Mouse (Mus musculus) cerebellum, adult 9-11 months (tissue): ENCODE results near the gene Akap17b.
"Not testable (repeated sequence)": the region's sequence is repeated elsewhere in the genome, so short reads cannot be mapped to it uniquely, and the experiment has no call there.

Source experiments
- DNase-seq: peaks from one replicate; pipeline ENCODE4 v3.0.0; 2022

Gene Akap17b

DNA sequence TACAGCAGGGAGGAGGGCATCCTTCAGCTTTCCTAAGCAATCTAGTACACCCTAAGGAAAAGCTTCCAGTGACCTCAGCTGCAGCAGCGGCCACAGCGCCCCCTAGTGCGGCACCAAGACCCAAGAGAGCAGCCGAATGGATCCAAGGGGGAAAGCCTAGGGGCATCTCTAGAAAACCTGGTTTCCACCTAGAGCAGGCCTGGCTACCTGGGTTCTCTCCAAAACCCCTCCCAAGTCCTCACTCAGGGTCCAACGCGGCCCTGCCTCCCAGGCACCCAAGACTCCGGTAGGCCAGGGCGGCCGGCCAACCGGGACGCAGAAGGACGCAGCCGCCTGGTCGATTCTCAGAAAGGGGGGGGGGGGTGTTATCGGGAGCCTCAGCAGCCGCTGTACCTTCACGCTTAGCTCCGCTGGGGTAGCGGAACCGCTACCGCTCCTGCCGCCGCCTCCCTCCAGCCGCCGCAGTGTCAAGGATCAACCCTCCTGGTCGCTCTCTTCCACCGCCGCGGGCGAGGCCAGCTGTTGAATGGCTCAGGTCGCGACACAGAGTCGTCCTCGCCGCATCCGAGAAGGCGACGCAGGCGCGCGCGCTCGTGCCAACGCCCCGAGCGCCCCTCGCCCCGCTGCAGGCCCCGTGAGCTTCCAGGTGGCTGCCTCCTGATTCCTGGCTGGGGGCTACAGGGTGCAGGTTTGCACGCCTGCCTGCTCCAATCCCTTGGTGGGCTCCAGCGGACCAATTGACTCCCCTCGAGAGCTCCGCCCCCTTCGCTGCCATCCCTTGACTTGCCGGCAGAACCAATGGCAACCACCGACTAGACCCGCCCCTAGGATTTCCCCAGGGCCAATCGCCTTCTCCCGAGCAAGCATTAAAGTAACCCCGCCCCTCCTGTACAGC lies at the start of gene Akap17b:
Akap17b (minus strand) TSS at position 739 of the 895 bp plus-strand sequence.
- peak; percentile 91 for DNase-seq

DNA sequence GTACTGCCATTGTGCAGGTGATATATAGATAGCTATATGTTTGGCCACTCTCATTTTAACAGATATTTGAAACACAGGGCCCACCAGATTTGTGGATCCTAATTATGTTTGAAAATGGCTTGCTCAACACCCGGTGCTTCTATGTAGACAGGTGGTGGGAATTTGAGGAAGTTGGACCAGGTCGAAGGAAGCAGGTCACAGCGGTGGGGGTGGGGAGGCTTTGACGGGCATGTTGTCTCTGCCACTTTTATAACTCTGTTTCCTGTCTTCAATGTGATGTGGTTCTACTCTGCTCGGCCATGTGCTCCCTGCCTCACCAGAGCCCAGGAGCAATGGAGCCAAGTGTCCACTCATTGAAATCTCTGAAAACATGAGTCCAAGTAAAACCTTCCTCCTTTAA lies 46.2 kb upstream of the Akap17b start:
- no peak for DNase-seq

DNA sequence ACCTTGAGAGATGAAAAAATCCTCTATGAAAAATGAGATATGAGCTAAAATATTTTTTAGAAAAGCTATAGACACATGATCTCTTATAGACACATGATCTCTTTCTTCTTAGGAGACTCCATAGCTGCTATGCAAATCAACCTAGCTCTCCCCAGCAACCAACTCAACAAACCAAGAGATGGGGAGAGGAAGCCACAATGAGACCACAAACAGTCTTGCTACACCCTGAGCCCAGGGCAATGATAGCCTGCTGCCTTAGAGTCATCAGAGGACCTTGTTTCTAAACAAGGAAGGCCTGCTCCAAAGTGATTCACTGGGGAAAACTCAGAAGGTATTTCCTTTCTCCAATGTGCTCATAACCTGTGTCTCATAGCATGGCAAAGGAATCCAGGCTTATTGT lies 44.5 kb upstream of the Akap17b start:
- no peak for DNase-seq

DNA sequence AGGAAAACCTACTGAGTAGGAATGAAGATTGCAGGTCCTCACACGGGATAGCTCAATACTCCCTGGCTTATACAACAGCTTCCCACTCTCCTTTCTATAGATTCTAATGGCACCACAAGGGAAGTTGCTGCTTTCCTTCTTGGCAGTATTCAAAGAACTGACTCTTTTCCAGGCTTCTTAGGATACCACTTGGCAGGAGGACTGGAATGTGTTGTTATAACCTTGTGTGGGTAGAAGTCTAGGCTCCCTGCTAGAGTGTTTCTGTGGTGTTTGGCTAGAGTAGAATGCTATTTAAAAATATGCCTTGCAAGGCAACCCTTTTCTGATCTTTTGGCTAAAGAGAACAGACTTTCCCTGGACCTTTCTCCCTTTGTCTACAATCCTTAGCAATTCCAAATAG lies 31.6 kb upstream of the Akap17b start:
- DNase-seq = no peak

DNA sequence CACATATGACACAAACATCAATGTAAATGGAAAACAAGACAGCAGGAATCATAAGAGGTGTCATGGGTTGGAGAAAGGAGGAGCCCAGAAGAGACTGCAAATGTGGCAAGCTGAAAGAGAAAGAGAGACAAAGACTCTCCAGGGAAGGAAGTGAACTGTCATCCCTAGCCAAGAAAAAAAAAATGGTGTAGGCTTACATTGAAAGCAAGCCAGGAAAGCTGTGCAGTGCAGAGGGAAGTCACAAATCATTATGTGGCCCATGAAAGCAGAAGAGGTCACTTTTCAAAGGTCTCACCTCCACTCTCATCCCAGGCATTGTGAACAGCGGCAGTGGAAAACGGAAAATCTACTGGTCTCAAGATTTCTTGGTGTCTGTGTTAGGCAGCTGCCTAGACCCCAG lies 27.5 kb upstream of the Akap17b start:
- no peak for DNase-seq

DNA sequence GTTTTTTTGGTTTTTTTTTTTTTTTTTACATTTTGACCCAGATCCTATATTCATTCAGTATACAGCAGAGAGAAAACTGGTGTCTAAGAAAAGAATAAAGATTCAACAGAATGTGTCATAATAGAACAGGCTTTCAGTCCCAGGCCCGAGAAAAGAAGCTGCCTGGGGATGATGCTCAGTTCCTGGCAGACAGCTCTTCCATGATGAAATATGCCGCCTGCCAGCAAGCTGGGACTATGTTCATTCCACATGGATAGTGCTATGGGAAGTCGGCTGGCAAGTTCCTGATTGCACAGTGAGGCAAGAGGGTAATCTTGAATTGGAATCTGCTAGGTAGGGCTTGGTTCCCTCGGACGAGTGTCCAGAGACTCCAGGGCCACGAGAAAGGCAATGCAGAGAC lies 5.1 kb downstream of the Akap17b start:
- DNase-seq = peak; percentile 34

DNA sequence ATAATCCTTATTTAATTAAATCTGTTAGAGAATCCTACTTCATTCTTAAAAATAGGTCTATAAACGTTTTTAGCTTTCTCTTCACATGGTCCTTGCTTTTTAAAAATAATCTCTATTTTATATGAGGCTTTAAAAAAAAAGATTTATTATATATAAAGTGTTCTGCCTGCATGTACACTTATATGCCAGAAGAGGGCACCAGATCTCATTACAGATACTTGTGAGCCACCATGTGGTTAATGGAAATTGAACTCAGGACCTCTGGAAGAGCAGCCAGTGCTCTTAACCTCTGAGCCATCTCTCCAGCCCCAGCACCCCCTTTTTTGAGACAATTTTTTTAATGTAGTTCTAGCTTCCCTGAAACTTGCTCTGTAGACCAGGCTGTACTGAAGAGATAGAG lies 14.4 kb downstream of the Akap17b start:
- no peak for DNase-seq

DNA sequence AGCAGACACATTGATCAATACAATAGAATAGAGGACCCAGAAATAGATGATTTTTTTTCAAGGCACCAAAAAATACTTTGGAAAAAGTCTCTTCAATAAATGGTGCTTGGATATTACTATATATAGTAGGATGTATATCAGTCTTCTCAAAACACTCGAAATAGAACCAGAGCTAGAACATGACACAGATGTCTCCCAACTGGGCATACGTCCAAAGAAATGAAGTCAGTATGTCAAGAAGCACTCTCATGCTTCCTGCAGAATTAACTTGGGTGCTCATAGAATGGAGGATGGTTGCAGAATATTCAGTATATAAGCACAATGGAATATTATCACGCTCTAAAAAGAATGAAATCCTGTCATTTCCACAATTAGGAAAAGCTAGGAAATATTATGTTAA lies 17.1 kb downstream of the Akap17b start:
- no peak for DNase-seq

DNA sequence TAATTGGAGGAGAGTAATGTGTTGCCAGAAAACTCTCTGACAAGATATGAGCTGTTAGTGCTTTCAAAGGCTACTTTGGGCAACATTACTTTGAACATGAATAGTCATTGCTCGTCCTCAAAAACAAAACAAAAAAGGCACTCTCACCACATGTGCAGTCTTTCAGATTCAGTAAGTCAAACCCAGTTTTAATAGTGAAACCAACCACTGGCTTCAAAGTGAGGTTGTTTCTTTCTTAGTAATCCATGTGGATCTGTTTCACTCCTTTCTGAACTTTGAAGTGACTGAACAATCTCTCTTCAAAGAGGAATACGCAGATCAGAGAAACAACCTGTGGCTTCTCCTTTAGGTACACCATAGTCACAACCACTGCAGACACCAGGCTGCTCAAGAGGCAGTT lies 36.1 kb downstream of the Akap17b start:
- no peak for DNase-seq

DNA sequence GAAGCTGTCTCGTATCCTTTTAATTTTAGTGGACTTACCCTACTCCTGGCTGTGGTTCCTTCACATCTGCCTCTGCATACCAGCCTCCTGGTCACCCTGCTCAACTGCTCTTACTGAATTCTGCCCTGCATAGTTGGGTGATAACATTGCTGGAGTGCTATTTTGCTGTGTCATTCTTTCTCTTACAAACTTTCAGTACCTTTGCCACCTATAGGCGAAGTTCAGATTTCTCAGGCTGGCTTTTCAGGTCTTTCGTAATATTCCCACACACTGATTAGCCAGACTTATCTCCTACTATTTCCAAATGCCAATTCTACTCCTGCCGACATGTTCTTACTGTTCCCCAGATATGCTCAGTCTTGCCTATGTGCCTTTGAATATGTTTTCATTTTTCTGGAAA lies 41.2 kb downstream of the Akap17b start:
- DNase-seq = no peak

DNA sequence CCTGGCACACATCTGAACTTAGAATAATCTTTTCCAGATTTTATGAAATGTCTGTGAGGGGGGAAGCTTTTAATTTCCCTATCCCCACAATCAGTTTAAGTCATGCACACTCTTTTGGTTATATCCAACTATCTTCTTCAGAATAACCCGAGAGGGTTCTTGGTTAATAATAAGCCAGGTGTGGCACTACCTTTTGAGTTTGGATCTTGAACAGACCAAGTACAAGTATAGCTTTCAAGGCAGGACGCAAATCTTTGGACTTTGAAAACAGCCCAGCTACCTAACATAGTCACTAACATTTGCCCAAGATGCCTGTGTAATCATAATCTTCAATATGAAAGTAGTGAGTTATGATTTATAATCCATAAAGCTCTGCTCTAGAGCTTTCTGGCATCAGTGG lies 42.3 kb downstream of the Akap17b start:
- DNase-seq = no peak

DNA sequence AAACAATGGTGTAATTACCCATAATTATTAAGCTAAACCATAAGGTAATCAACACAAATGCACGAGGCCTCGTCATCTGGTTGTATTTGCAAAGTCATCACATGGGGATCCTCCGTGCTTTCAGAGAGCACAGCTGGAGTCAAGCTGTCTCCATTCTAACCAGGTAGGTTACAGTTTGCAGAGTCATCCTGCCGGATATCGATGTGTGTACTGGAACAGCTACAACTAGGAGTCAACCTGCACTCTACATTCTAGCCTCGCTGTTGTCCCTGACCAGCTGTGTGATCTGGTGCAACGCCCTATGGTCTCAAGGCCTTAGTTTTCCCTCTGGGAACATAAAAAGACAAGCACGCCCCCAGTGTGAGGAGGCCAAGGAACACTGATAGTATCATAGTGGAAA lies 45.1 kb downstream of the Akap17b start:
- no peak for DNase-seq

DNA sequence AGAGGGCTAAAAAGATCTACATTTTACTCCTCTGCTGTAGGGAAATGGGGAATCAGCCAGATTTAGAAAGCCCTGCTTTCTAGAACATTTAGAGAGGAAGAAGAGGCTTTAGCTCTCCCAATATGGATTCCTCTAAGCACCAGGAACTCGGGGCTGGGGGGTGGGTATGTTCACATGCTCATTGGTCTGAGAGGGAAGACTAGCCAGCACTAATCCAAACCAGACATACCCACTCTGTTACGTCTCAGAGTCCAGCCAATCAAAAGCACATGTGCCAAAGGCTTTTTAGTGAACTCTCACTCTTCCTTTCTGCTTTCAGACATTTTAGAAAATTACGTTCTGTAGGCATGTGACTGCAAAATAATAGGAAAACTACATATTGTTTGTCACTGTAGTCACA lies 45.5 kb downstream of the Akap17b start:
- DNase-seq = no peak

DNA sequence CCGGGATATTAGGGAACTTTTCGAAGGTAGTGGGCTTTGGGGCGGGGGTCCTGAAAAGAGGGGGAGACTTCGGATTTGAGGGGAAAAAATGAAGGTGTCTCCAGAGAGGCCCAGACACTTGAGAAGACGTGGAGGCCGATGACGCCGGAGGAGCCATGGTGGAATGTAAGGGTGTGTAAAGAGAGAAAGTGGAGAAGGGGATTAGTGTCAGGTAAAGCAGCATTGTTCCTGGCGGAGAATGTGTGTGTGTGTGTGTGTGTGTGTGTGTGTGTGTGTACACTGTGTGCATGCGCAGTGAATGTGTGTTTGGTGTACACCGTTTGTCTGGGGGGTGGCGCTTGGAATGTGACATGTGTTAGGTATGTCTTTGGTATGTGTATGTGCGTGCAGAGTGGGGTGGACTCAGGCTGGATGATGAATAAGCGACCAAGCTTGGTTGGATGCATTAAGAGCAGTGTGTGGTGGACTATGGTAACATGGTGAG lies 46.3 kb downstream of the Akap17b start:
- DNase-seq = peak; percentile 46

DNA sequence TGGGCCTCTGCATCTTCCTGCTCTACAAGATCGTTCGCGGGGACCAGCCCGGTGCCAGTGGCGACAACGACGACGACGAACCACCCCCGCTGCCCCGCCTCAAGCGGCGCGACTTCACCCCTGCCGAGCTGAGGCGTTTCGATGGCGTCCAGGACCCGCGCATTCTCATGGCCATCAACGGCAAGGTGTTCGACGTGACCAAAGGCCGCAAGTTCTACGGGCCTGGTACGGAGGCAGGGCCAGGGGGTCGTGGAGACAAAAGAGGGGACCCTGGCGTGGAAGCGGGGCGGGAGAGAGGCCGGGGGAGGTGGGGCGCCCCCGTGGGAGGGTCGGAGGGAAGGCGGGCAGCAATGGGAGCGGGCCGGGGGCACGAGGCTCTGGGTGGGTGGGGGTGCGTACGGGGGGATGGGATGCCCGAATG lies 46.8 kb downstream of the Akap17b start:
- no peak for DNase-seq

DNA sequence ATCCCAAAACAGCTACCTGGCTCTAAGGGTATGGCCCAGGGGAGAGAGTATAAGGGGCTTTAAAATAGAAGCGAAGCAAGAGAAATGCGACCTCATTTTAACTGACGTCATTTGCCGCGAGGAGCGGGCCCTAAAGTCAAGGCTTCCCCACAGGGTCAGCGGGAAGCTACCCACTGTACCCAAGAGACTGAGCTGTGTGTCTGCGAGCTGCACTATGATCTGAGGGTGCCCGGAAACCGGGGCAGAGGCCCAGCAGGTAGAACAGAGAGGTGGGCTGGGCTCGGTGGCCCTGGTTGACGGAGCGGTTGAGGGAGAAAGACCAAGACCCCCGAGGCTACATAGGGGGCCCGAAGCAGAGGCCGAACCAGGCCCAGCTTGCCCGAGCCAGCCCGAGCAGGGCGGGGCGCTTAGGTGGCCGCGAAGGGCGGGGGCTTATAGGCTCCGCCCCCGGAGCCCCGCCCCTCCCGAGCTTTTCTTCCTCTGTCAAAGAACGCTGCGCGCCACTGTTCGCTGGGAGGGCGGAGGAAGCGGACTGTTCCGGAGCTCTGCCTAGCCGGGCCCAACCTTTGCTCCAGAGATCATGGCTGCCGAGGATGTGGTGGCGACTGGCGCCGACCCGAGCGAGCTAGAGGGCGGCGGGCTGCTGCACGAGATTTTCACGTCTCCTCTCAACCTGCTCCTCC lies 47.3 kb downstream of the Akap17b start, which contains the start of gene Pgrmc1:
Pgrmc1 (plus strand) TSS at position 500 of the 683 bp plus-strand sequence.
- DNase-seq = peak; percentile 86

DNA sequence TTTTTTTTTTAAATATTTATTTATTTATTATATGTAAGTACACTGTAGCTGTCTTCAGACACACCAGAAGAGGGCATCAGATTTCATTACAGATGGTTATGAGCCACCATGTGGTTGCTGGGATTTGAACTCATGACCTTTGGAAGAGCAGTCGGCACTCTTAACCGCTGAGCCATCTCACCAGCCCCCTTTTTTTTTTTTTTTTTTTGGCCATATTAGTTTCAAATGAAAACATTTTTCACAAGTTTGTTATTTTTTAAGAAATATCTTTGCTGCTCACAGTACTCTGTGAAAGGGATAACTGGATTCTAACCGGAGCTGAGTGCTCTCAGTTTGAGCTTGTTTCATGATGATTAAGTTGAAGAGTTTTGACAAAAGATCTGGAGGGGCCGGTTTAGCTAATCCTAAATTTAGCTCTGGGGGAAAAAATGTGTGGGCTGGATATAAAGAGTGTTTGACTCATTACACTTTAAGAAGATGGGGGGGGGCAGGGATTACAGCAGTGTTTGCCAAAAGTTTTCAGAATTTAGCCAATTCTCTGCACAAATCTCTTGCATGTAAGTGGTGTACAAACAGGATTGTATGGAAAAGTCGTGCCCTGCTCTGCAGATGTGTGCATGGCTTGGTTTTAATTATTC lies 48.6 kb downstream of the Akap17b start:
- not testable (repeated sequence) for DNase-seq

DNA sequence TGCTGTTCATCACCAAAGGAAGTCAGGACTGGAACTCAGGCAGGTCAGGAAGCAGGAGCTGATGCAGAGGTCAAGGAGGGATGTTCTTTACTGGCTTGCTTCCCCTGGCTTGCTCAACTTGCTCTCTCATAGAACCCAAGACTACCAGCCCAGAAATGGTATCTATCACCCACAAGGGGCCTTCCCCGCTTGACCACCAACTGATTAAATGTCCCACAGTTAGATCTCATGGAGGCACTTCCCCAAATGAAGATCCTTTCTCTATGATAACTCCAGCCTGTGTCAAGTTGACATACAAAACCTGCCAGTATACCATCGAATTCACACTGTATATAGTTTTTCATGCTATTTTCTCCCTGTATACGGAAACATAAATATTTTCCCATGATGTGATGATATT lies 49.9 kb downstream of the Akap17b start:
- no peak for DNase-seq

DNA sequence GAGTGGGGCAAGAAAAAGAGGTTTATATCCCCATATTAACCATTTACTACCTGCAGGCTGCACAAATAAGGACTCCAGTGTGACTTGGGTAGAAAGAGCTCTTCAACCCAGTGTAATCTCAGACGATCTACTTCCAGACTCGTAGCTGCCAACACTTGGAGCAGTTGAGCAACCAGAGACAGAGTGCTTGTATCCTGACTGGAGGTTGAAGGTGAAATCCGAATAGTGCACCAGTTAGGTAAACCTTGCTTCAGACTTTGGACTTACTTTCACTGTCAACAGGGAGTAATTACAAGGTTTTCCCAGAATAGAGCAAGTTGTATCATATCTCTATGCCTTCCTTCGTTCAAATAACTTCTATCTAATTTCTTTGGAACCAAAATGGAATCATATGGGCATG lies 53.7 kb downstream of the Akap17b start:
- DNase-seq = no peak

DNA sequence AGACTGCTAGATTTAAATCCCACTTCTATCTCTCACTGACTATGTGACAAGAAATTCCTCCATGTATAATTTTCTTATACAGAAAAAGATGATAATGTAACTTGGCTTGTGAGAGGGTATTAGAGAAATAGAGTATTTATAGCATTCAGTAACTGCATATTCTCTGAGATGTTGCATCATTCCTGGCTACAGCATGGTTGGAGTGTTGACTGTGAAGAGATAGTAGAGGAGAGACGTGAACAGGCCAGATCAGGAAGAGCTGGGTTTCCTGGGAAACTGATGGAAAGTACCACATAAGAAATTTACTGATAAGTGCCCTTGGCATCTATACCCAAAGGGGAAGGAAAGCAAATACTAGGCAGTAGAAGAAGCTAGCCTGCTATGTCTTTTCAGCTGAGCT lies 54.1 kb downstream of the Akap17b start:
- no peak for DNase-seq

DNA sequence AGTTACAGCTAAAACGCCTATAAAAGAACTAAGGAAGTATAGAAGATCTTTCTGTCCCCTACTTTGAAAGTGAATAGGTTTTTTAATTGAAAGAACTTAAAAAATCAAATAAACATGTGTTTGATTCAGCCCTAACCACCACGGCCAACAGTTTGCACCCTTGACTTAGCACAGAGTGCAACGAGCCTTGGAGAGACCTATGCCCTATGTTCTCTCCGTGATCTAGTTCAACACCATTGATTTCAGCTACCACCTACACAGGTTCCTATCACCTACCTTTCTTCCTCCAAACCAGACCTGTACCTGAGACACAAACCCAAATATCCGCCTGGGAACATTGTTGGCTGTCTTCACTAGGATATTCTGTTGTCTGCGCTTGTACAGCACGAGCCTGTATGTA lies 54.9 kb downstream of the Akap17b start:
- DNase-seq = no peak

DNA sequence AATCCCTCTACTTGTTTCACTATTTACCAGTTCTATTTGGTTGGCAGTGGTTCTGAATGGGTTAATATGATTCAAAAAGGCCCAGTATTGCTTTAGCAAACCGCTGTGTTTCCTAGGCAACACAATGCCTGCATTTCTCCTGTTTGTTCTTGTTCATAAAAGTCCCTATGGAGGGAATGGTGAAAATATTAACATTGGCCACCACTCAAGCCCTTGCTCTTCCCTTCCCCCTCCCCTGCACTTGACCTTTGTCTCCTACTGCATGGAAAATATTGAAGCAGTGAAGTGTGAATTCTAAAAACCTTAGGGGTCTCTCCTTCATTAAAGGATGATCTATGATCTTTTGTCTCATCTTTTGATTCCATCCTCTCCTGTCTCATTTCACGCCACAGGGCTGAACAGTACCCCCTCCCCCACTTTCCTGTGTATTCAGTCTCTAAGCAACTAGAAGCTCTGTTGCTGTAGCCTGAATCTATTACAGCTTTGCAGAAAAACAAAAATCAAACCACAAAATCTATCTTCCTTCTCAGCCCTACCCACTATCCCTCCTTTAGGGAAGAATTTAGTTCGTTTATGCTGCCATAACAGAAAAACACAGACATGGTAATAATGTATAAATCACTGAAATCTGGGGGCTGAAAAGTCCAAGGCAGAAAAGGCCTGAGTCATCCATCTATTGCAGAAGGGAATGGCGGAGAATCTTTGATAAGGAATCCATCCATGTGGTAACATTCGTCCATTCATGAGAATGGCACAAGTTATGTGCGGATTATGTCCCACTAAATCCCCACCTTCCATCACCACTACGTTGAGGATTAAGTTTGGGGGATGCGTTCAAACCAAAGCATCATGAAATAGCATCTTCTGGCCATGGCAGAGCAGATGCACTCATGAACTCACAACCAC lies 57.6 kb downstream of the Akap17b start:
- no peak for DNase-seq
